Mouse (Mus musculus) liver, embryonic 14.5 days (tissue): ENCODE results near the gene Arsk. TPM values are rescaled to one million over a fixed set of nuclear protein-coding genes. Genes with fewer than 3 reads are reported as not detected.

Experiments used
- ATAC-seq: fragments of 200-750 bp; cut with Nextera tagmentation; 2 replicates; pipeline ENCODE4 v1.8.0; 2017; ENCODE audit warnings: moderate number of reproducible peaks, mild to moderate bottlenecking, moderate library complexity; ENCODE audit not compliant: insufficient read depth
- DNase-seq, 3 experiments: peaks; one replicate each; pipeline ENCODE4 v3.0.0-alpha.2; 2012 to 2013; ENCODE audit warnings: low read depth in 3 of 3, low spot score in 3 of 3
- H3K27ac ChIP-seq: fragments of 300-500 bp; sonication (generic); 2 replicates; pipeline ENCODE4 v1.5.1; 2014; ENCODE audit warnings: moderate library complexity, mild to moderate bottlenecking, control low read depth, inconsistent platforms
- H3K27me3 ChIP-seq: fragments of 300-500 bp; sonication (generic); 2 replicates; pipeline ENCODE4 v1.6.1; 2014; ENCODE audit warnings: mild to moderate bottlenecking, low read length, moderate library complexity; ENCODE audit not compliant: control insufficient read depth, insufficient read depth
- H3K36me3 ChIP-seq: fragments of 300-500 bp; sonication (generic); replicated peaks from 2 replicates; pipeline ENCODE4 v1.6.1; 2014; ENCODE audit warnings: low read depth; ENCODE audit not compliant: control insufficient read depth, insufficient read depth
- H3K4me1 ChIP-seq, 2 experiments: fragments of 200-500 bp in 1 of 2; fragments of 300-500 bp in 1 of 2; sonication (generic) in 1 of 2; replicated peaks; 2 replicates each; pipeline ENCODE4 v1.6.1; 2012 to 2014; ENCODE audit warnings: antibody characterized with exemption in 1 of 2, inconsistent platforms in 1 of 2, low read length in 1 of 2; ENCODE audit not compliant: control insufficient read depth in 2 of 2, insufficient read depth in 2 of 2
- H3K4me2 ChIP-seq: fragments of 300-500 bp; sonication (generic); 2 replicates; pipeline ENCODE4 v1.6.1; 2014; ENCODE audit warnings: low read depth, mild to moderate bottlenecking, control low read depth, moderate library complexity
- H3K4me3 ChIP-seq, 2 experiments: fragments of 200-500 bp in 1 of 2; fragments of 300-500 bp in 1 of 2; sonication (generic) in 1 of 2; 2 replicates each; pipeline ENCODE4 v1.5.1; 2012 to 2014; ENCODE audit warnings: low read depth in 2 of 2, low read length in 2 of 2, mild to moderate bottlenecking in 2 of 2, control low read depth in 1 of 2, inconsistent platforms in 1 of 2, moderate library complexity in 1 of 2; ENCODE audit not compliant: insufficient read depth in 1 of 2
- H3K9ac ChIP-seq: fragments of 300-500 bp; sonication (generic); replicated peaks from 2 replicates; pipeline ENCODE4 v1.6.1; 2014; ENCODE audit warnings: mild to moderate bottlenecking, control low read depth, moderate library complexity
- H3K9me3 ChIP-seq: fragments of 300-500 bp; sonication (generic); 2 replicates; pipeline ENCODE4 v1.6.1; 2016; ENCODE audit warnings: low read length, mixed read lengths; ENCODE audit not compliant: control insufficient read depth
- CTCF ChIP-seq: IDR thresholded peaks from 2 replicates; pipeline ENCODE4 v1.5.1; 2016; ENCODE audit warnings: antibody characterized with exemption, low read depth, control low read depth
- EP300 ChIP-seq: IDR thresholded peaks from 2 replicates; pipeline ENCODE4 v1.6.1; 2016; ENCODE audit warnings: antibody characterized with exemption, low read depth
- WGBS: fragments of 180-500 bp; shearing (Covaris S2); extraction: QIAGEN DNeasy Blood & Tissue Kit; methylation state at CpG from one replicate; pipeline ENCODE4 v1.1.7; 2014; ENCODE audit not compliant: insufficient replicate concordance; 5-methylcytosine and 5-hydroxymethylcytosine counted together
- polyA plus RNA-seq, 2 experiments: library from polyadenylated mRNA; depleted of rRNA in 1 of 2; stranded (reverse) in 1 of 2; unstranded in 1 of 2; fragments of >200 nt; fragmentation: Nextera tagmentation in 1 of 2; extraction: Ambion mirVana in 1 of 2; gene quantifications; 2 replicates each; pipeline versions ENCODE4 v1.2.1 to v1.2.3; 2012 to 2014

Gene Arsk
- polyA plus RNA-seq, 2 experiments: 1.5 to 3.0 TPM

- no peak overlapping the region for H3K4me3 ChIP-seq
- no peak for DNase-seq
- no peaks in the 10 kb centered on the region; the same call in 1 of the 2 replicates for H3K36me3 ChIP-seq
- no peak for ATAC-seq
- TF ChIP-seq EP300 (no peak), CTCF (no peak)
- no peaks in the 10 kb centered on the region for H3K27me3 ChIP-seq
- no peak overlapping the region for H3K27ac ChIP-seq
- H3K9ac ChIP-seq: no peak overlapping the region
- WGBS: 81% methylated on average over 4 of the region's 4 CpGs
- H3K4me1 ChIP-seq: no peaks in the 10 kb centered on the region
- H3K9me3 ChIP-seq: no peaks in the 10 kb centered on the region
- H3K4me2 ChIP-seq: no peak overlapping the region
Observed at GRCm38 (mm10) chr13:76063548-76063947, 34.9 kb downstream of the Arsk start.

GRCm38 (mm10) chr13:76062569-76062968 lies 35.9 kb downstream of the Arsk start:
- H3K36me3 ChIP-seq: no peaks in the 10 kb centered on the region; the same call in 1 of the 2 replicates
- H3K9me3 ChIP-seq: no peaks in the 10 kb centered on the region
- no peak overlapping the region for H3K27ac ChIP-seq
- no peaks in the 10 kb centered on the region; the same call in 1 of the 2 replicates for H3K27me3 ChIP-seq
- H3K9ac ChIP-seq: no peak overlapping the region
- H3K4me1 ChIP-seq: peaks cover 0 to under 1% of the 10 kb centered on the region in 2 experiments; a peak in 1 of 4 replicates
- 84% methylated on average over 3 of the region's 3 CpGs for WGBS
- DNase-seq: no peak
- H3K4me2 ChIP-seq: no peak overlapping the region
- TF ChIP-seq EP300 (no peak), CTCF (no peak)
- ATAC-seq: no peak
- H3K4me3 ChIP-seq: no peak overlapping the region

GRCm38 (mm10) chr13:76062126-76062525 lies 36.3 kb downstream of the Arsk start:
- Histone ChIP-seq H3K9ac (no peak overlapping the region), H3K27ac (no peak overlapping the region), H3K4me3 (no peak overlapping the region), H3K27me3 (peaks cover 3% of the 10 kb centered on the region; the same call in 1 of the 2 replicates), H3K36me3 (no peaks in the 10 kb centered on the region; the same call in 1 of the 2 replicates), H3K4me1 (peaks cover 0 to 4% of the 10 kb centered on the region in 2 experiments; a peak in 1 of 4 replicates), H3K4me2 (no peak overlapping the region), H3K9me3 (no peaks in the 10 kb centered on the region)
- 69% methylated on average over 3 of the region's 3 CpGs for WGBS
- DNase-seq: no peak
- no peak for ATAC-seq
- no peak for TF ChIP-seq CTCF
- no peak for TF ChIP-seq EP300

- TF ChIP-seq EP300 (no peak), CTCF (no peak)
- peaks cover 8% of the 10 kb centered on the region in 2 experiments for H3K4me1 ChIP-seq
- ATAC-seq: no peak
- H3K4me3 ChIP-seq: no peak overlapping the region
- no peaks in the 10 kb centered on the region for H3K9me3 ChIP-seq
- H3K27me3 ChIP-seq: peaks cover 9% of the 10 kb centered on the region
- WGBS: 74% methylated on average over 4 of the region's 4 CpGs
- H3K36me3 ChIP-seq: no peaks in the 10 kb centered on the region
- H3K4me2 ChIP-seq: no peak overlapping the region
- no peak overlapping the region for H3K27ac ChIP-seq
- no peak for DNase-seq
- no peak overlapping the region for H3K9ac ChIP-seq
Observed at GRCm38 (mm10) chr13:76059591-76059990, 38.9 kb downstream of the Arsk start.

GRCm38 (mm10) chr13:76057267-76058069 lies 41.0 kb downstream of the Arsk start:
- Histone ChIP-seq H3K9ac (no peak overlapping the region; the same call in 1 of the 2 replicates), H3K4me3 (peak overlapping the region in 1 of 2 experiments; percentile 75; a peak in 2 of 4 replicates), H3K4me2 (peak overlapping the region; percentile 94), H3K9me3 (no peaks in the 10 kb centered on the region), H3K36me3 (no peaks in the 10 kb centered on the region), H3K27ac (no peak overlapping the region), H3K4me1 (peaks cover 13% of the 10 kb centered on the region in 2 experiments), H3K27me3 (peaks cover 9% of the 10 kb centered on the region)
- no peak for ATAC-seq
- TF ChIP-seq CTCF (no peak), EP300 (no peak)
- WGBS: 64% methylated on average over 10 of the region's 10 CpGs
- DNase-seq: no peak
